Mouse (Mus musculus): ENCODE data around the gene Tspan5.

DNA sequence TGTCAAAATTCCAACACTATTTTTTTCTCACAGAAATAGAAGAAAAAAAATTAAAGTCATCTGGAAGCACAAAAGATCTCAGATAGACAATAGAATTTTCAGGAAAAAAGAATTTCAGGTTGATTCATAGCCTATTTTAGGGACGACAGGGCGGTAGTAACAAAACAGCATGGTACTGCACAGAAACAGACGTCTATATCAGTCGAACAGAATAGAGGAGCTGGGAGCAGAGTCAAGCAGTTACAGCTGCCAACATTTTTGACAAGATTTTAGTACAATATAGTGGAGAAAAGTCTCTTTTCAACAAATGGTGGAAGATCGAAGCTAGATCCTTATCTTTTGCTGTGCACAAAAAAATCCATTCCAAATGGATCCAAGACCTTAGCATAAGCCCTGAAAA lies 144.1 kb downstream of the Tspan5 start:
- TF ChIP-seq POLR2A (IDR thresholded peaks at IDR 0.05; ENCODE audit: extremely low read depth, insufficient read depth, low read length) (no peak), CTCF (IDR thresholded peaks at IDR 0.05; ENCODE audit: extremely low read depth, insufficient read depth, low read length) (no peak)

All from cortical plate, adult 2 months (tissue).